Mouse (Mus musculus) ES-E14 (cell line): ENCODE measurements around the gene Actr3. TPM values are rescaled to one million over a fixed set of nuclear protein-coding genes. Genes with fewer than 3 reads are reported as not detected.

Experiments
- DNase-seq: peaks from one replicate; pipeline ENCODE4 v3.0.0-alpha.2; 2013; ENCODE audit warnings: low read depth, low spot score
- H3K27ac ChIP-seq: 2 replicates; pipeline ENCODE4 v1.5.1; 2012; ENCODE audit warnings: low read depth, mild to moderate bottlenecking, low read length, moderate library complexity, mixed read lengths; ENCODE audit not compliant: poor library complexity, insufficient read depth, severe bottlenecking
- H3K36me3 ChIP-seq: 2 replicates; pipeline ENCODE4 v1.6.1; 2012; ENCODE audit warnings: mild to moderate bottlenecking, low read length, moderate library complexity, mixed read lengths; ENCODE audit not compliant: control insufficient read depth, poor library complexity, insufficient read depth, severe bottlenecking
- H3K4me1 ChIP-seq, 2 experiments: fragments of 150-350 bp in 1 of 2; sonication (generic) in 1 of 2; 2 replicates each; pipeline ENCODE4 v1.6.1; 2012; ENCODE audit warnings: low read length in 2 of 2, mild to moderate bottlenecking in 1 of 2, mixed read lengths in 1 of 2; ENCODE audit not compliant: control insufficient read depth in 2 of 2, insufficient read depth in 2 of 2, poor library complexity in 1 of 2
- H3K4me3 ChIP-seq, 2 experiments: fragments of 150-350 bp in 1 of 2; sonication (generic) in 1 of 2; 2 replicates each; pipeline ENCODE4 v1.5.1; 2012; ENCODE audit warnings: low read length in 2 of 2, low read depth in 1 of 2, mild to moderate bottlenecking in 1 of 2, mixed read lengths in 1 of 2; ENCODE audit not compliant: insufficient read depth in 1 of 2, poor library complexity in 1 of 2, severe bottlenecking in 1 of 2
- H3K9ac ChIP-seq: 2 replicates; pipeline ENCODE4 v1.6.1; 2012; ENCODE audit warnings: low read depth, mild to moderate bottlenecking, low read length, mixed read lengths; ENCODE audit not compliant: poor library complexity, insufficient read depth, severe bottlenecking
- H3K9me3 ChIP-seq: fragments of 150-350 bp; sonication (generic); 2 replicates; pipeline ENCODE4 v1.6.1; 2012; ENCODE audit warnings: low read depth, mild to moderate bottlenecking, low read length; ENCODE audit not compliant: control insufficient read depth, insufficient read depth
- CHD2 ChIP-seq: IDR thresholded peaks from 2 replicates; pipeline ENCODE4 v1.6.1; 2014; ENCODE audit warnings: mild to moderate bottlenecking, low read depth, low read length, inconsistent platforms
- HCFC1 ChIP-seq: IDR thresholded peaks from 2 replicates; pipeline ENCODE4 v1.6.1; 2012; ENCODE audit warnings: low read length, inconsistent platforms, borderline replicate concordance; ENCODE audit not compliant: insufficient read depth
- MAFK ChIP-seq: IDR thresholded peaks from 2 replicates; pipeline ENCODE4 v1.6.1; 2014; ENCODE audit warnings: mild to moderate bottlenecking, low read depth, low read length, inconsistent platforms; ENCODE audit not compliant: insufficient read depth
- ZC3H11A ChIP-seq: IDR thresholded peaks from 2 replicates; pipeline ENCODE4 v1.6.1; 2012; ENCODE audit warnings: low read depth, mild to moderate bottlenecking, inconsistent platforms, low read length, borderline replicate concordance
- ZNF384 ChIP-seq: IDR thresholded peaks from 2 replicates; pipeline ENCODE4 v1.6.1; 2012; ENCODE audit warnings: low read depth, low read length, inconsistent platforms
- in situ Hi-C, 2 experiments: fragments of 600-800 bp; cut with MboI; formaldehyde crosslinking; loops; one replicate each; pipeline ENCODE4 v1.15.1; 2025; ENCODE audit warnings: low sequenced_read_pairs in 2 of 2, inconsistent platforms in 1 of 2; ENCODE audit not compliant: unreplicated experiment in 2 of 2
- total RNA-seq: library from RNA; depleted of rRNA; stranded (reverse); fragments of 300-350 nt; gene quantifications from 2 replicates; pipeline ENCODE4 v1.2.3, GENCODE M21; 2012

Actr3 gene
- total RNA-seq, 1 experiment: 159 TPM

- DNase-seq: no peak
- Histone ChIP-seq H3K9me3 (no peaks in the 10 kb centered on the region), H3K4me1 (no peaks in the 10 kb centered on the region), H3K27ac (no peak overlapping the region), H3K9ac (no peak overlapping the region), H3K4me3 (no peak overlapping the region), H3K36me3 (no peaks in the 10 kb centered on the region)
- in situ Hi-C loops: no loop called here
- no peak for TF ChIP-seq ZNF384
Measured at GRCm38 (mm10) chr1:125475961-125476682, 40.6 kb upstream of the Actr3 start.

- no peak for DNase-seq
- H3K27ac ChIP-seq: no peak overlapping the region
- in situ Hi-C loops: no loop called here
- TF ChIP-seq ZC3H11A: no peak
- TF ChIP-seq ZNF384: no peak
- TF ChIP-seq CHD2: no peak
- no peak for TF ChIP-seq MAFK
- TF ChIP-seq HCFC1: no peak
- no peaks in the 10 kb centered on the region for H3K9me3 ChIP-seq
- no peak overlapping the region for H3K9ac ChIP-seq
- no peak overlapping the region for H3K4me3 ChIP-seq
- no peaks in the 10 kb centered on the region for H3K4me1 ChIP-seq
- no peaks in the 10 kb centered on the region for H3K36me3 ChIP-seq
Measured at GRCm38 (mm10) chr1:125473866-125474265, 38.3 kb upstream of the Actr3 start.

GRCm38 (mm10) chr1:125473126-125473666 is 37.7 kb upstream of the Actr3 start:
- no peak for DNase-seq
- Histone ChIP-seq H3K4me1 (no peaks in the 10 kb centered on the region), H3K4me3 (no peak overlapping the region), H3K36me3 (no peaks in the 10 kb centered on the region), H3K9me3 (no peaks in the 10 kb centered on the region), H3K27ac (no peak overlapping the region), H3K9ac (no peak overlapping the region)
- TF ChIP-seq CHD2 (no peak), ZC3H11A (no peak), ZNF384 (no peak), HCFC1 (no peak), MAFK (no peak)
- in situ Hi-C loops: no loop called here

GRCm38 (mm10) chr1:125470805-125471648 is 35.5 kb upstream of the Actr3 start:
- Histone ChIP-seq H3K4me1 (no peaks in the 10 kb centered on the region), H3K27ac (no peak overlapping the region), H3K9ac (no peak overlapping the region), H3K4me3 (no peak overlapping the region), H3K9me3 (no peaks in the 10 kb centered on the region), H3K36me3 (no peaks in the 10 kb centered on the region)
- no peak for DNase-seq
- in situ Hi-C loops: no loop called here
- TF ChIP-seq CHD2 (no peak), HCFC1 (no peak), MAFK (no peak), ZC3H11A (no peak), ZNF384 (no peak)
